Mouse (Mus musculus): Measurements from ENCODE around the gene Exoc6b. TPM values are rescaled to one million over a fixed set of nuclear protein-coding genes. Genes with fewer than 3 reads are reported as not detected.

Gene Exoc6b
- total RNA-seq, 1 experiment, result 19.8 TPM

DNA sequence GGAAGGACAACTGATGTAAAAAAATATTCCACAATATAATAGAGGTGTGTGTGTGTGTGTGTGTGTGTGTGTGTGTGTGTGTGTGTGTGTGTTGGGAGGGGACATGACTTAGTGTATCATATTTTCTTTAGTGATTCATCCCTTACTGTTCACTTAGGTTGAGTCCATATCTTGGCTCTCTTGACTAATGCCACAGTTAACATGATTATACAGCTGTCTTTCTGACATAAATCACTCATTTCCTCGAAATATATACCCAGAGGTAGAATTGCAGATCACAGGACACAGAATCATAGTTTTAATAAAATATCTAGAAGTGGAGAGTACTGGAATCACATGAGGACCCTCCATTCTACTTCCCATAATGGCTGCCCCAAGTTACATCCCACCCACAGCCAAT is 117.7 kb downstream of the Exoc6b start:
- in situ Hi-C loops (cut with MboI; ENCODE audit: low sequenced_read_pairs in 2 of 2, unreplicated experiment in 2 of 2), result no loop called here

GRCm38 (mm10) chr6:84946569-84946968 is 122.7 kb downstream of the Exoc6b start:
- Histone ChIP-seq H3K4me3 (ENCODE audit: insufficient read depth in 1 of 2, low read depth in 1 of 2, low read length in 2 of 2, poor library complexity in 1 of 2, severe bottlenecking in 1 of 2) (no peak overlapping the region), H3K27ac (ENCODE audit: insufficient read depth, low read depth, low read length, poor library complexity, severe bottlenecking) (no peak overlapping the region), H3K4me1 (ENCODE audit: control insufficient read depth in 2 of 2, insufficient read depth in 2 of 2, low read length in 2 of 2, poor library complexity in 1 of 2) (peaks cover 0 to 2% of the 10 kb centered on the region in 2 experiments; a peak in 1 of 4 replicates), H3K36me3 (ENCODE audit: control insufficient read depth, insufficient read depth, low read length, poor library complexity, severe bottlenecking) (no peaks in the 10 kb centered on the region), H3K9me3 (ENCODE audit: control insufficient read depth, insufficient read depth, low read depth, low read length) (no peaks in the 10 kb centered on the region), H3K9ac (ENCODE audit: insufficient read depth, low read depth, low read length, poor library complexity, severe bottlenecking) (no peak overlapping the region)
- TF ChIP-seq ZC3H11A (IDR thresholded peaks at IDR 0.05; ENCODE audit: borderline replicate concordance, low read depth, low read length) (no peak), ZNF384 (IDR thresholded peaks at IDR 0.05; ENCODE audit: low read depth, low read length) (no peak), MAFK (IDR thresholded peaks at IDR 0.05; ENCODE audit: insufficient read depth, low read depth, low read length) (no peak), HCFC1 (IDR thresholded peaks at IDR 0.05; ENCODE audit: borderline replicate concordance, insufficient read depth, low read length) (no peak), CHD2 (IDR thresholded peaks at IDR 0.05; ENCODE audit: low read depth, low read length) (no peak)
- no peak for DNase-seq (ENCODE audit: low read depth, low spot score)
- in situ Hi-C loops (cut with MboI; ENCODE audit: low sequenced_read_pairs in 2 of 2, unreplicated experiment in 2 of 2), result no loop called here

More for the DNA sequence above, 117.7 kb downstream of the Exoc6b start:
- no peaks in the 10 kb centered on the region for H3K9me3 ChIP-seq (ENCODE audit: control insufficient read depth, insufficient read depth, low read depth, low read length)
- H3K4me3 ChIP-seq (ENCODE audit: insufficient read depth in 1 of 2, low read depth in 1 of 2, low read length in 2 of 2, poor library complexity in 1 of 2, severe bottlenecking in 1 of 2), result no peak overlapping the region
- no peaks in the 10 kb centered on the region for H3K36me3 ChIP-seq (ENCODE audit: control insufficient read depth, insufficient read depth, low read length, poor library complexity, severe bottlenecking)
- H3K27ac ChIP-seq (ENCODE audit: insufficient read depth, low read depth, low read length, poor library complexity, severe bottlenecking), result no peak overlapping the region
- no peak for TF ChIP-seq CHD2 (IDR thresholded peaks at IDR 0.05; ENCODE audit: low read depth, low read length)
- no peak for TF ChIP-seq ZC3H11A (IDR thresholded peaks at IDR 0.05; ENCODE audit: borderline replicate concordance, low read depth, low read length)
- no peak for TF ChIP-seq MAFK (IDR thresholded peaks at IDR 0.05; ENCODE audit: insufficient read depth, low read depth, low read length)
- TF ChIP-seq ZNF384 (IDR thresholded peaks at IDR 0.05; ENCODE audit: low read depth, low read length), result no peak
- TF ChIP-seq HCFC1 (IDR thresholded peaks at IDR 0.05; ENCODE audit: borderline replicate concordance, insufficient read depth, low read length), result no peak
- peaks cover 0 to 2% of the 10 kb centered on the region in 2 experiments; a peak in 2 of 4 replicates for H3K4me1 ChIP-seq (ENCODE audit: control insufficient read depth in 2 of 2, insufficient read depth in 2 of 2, low read length in 2 of 2, poor library complexity in 1 of 2)
- no peak overlapping the region for H3K9ac ChIP-seq (ENCODE audit: insufficient read depth, low read depth, low read length, poor library complexity, severe bottlenecking)
- no peak for DNase-seq (ENCODE audit: low read depth, low spot score)

GRCm38 (mm10) chr6:84946106-84946505 is 123.2 kb downstream of the Exoc6b start:
- no peak for TF ChIP-seq HCFC1 (IDR thresholded peaks at IDR 0.05; ENCODE audit: borderline replicate concordance, insufficient read depth, low read length)
- TF ChIP-seq ZC3H11A (IDR thresholded peaks at IDR 0.05; ENCODE audit: borderline replicate concordance, low read depth, low read length), result no peak
- no peak for TF ChIP-seq MAFK (IDR thresholded peaks at IDR 0.05; ENCODE audit: insufficient read depth, low read depth, low read length)
- TF ChIP-seq ZNF384 (IDR thresholded peaks at IDR 0.05; ENCODE audit: low read depth, low read length), result no peak
- TF ChIP-seq CHD2 (IDR thresholded peaks at IDR 0.05; ENCODE audit: low read depth, low read length), result no peak
- H3K36me3 ChIP-seq (ENCODE audit: control insufficient read depth, insufficient read depth, low read length, poor library complexity, severe bottlenecking), result no peaks in the 10 kb centered on the region
- no peak for DNase-seq (ENCODE audit: low read depth, low spot score)
- in situ Hi-C loops (cut with MboI; ENCODE audit: low sequenced_read_pairs in 2 of 2, unreplicated experiment in 2 of 2), result no loop called here
- H3K27ac ChIP-seq (ENCODE audit: insufficient read depth, low read depth, low read length, poor library complexity, severe bottlenecking), result no peak overlapping the region
- peaks cover 0 to 2% of the 10 kb centered on the region in 2 experiments; a peak in 1 of 4 replicates for H3K4me1 ChIP-seq (ENCODE audit: control insufficient read depth in 2 of 2, insufficient read depth in 2 of 2, low read length in 2 of 2, poor library complexity in 1 of 2)
- no peaks in the 10 kb centered on the region for H3K9me3 ChIP-seq (ENCODE audit: control insufficient read depth, insufficient read depth, low read depth, low read length)
- H3K4me3 ChIP-seq (ENCODE audit: insufficient read depth in 1 of 2, low read depth in 1 of 2, low read length in 2 of 2, poor library complexity in 1 of 2, severe bottlenecking in 1 of 2), result no peak overlapping the region
- H3K9ac ChIP-seq (ENCODE audit: insufficient read depth, low read depth, low read length, poor library complexity, severe bottlenecking), result no peak overlapping the region

DNA sequence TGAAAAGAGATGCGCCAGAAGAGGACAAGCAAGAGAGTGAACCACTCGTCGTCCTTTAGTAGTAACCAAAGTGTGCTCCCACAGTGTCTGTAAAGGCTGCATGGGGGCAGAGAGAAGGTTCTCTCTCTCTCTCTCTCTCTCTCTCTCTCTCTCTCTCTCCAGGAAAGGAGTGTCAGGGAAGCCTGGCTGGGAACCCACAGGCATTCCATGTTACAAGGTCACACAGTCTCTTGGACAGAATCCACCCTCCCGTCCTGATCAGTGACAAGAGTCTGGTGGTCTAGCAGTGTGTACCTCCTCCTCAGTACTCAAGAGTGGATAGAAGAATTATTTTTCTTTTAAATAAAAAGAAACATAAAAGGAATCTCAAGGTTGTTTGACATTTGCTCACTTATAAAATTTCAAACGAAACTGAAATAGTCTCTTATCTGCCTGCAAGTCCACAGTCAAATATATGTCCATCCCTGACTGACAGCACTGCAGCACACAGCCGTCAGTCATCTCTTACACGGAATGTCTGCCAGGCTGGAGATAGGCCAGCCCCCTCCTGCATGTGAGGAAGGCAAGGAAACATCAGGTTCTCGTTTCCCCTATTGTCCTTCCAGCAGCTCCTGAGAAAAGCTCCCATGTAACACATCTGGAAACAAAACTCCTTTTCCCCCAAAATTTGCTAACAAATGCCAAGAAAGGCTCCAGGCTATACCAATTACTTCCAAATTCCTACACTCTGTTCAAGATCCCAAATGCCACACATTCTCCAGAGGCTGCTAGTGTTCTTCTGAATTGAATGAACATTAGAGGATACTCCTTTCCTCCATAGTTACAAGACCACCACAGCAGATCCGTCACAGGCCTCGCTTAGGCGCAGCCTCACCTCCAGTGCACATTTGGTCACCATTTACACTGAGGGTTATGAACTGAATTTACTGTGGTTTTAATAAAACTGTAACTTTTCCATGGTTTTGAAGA is 136.1 kb downstream of the Exoc6b start:
- in situ Hi-C loops (cut with MboI; ENCODE audit: low sequenced_read_pairs in 2 of 2, unreplicated experiment in 2 of 2), result no loop called here
- DNase-seq (ENCODE audit: low read depth, low spot score), result no peak

More for the DNA sequence above, 136.1 kb downstream of the Exoc6b start:
- no peak overlapping the region for H3K27ac ChIP-seq (ENCODE audit: insufficient read depth, low read depth, low read length, poor library complexity, severe bottlenecking)
- H3K4me3 ChIP-seq (ENCODE audit: insufficient read depth in 1 of 2, low read depth in 1 of 2, low read length in 2 of 2, poor library complexity in 1 of 2, severe bottlenecking in 1 of 2), result no peak overlapping the region
- no peaks in the 10 kb centered on the region for H3K9me3 ChIP-seq (ENCODE audit: control insufficient read depth, insufficient read depth, low read depth, low read length)
- TF ChIP-seq CHD2 (IDR thresholded peaks at IDR 0.05; ENCODE audit: low read depth, low read length) (no peak), MAFK (IDR thresholded peaks at IDR 0.05; ENCODE audit: insufficient read depth, low read depth, low read length) (no peak), ZC3H11A (IDR thresholded peaks at IDR 0.05; ENCODE audit: borderline replicate concordance, low read depth, low read length) (no peak), ZNF384 (IDR thresholded peaks at IDR 0.05; ENCODE audit: low read depth, low read length) (no peak), HCFC1 (IDR thresholded peaks at IDR 0.05; ENCODE audit: borderline replicate concordance, insufficient read depth, low read length) (no peak)
- no peaks in the 10 kb centered on the region for H3K36me3 ChIP-seq (ENCODE audit: control insufficient read depth, insufficient read depth, low read length, poor library complexity, severe bottlenecking)
- no peak overlapping the region for H3K9ac ChIP-seq (ENCODE audit: insufficient read depth, low read depth, low read length, poor library complexity, severe bottlenecking)
- H3K4me1 ChIP-seq (ENCODE audit: control insufficient read depth in 2 of 2, insufficient read depth in 2 of 2, low read length in 2 of 2, poor library complexity in 1 of 2), result no peaks in the 10 kb centered on the region

Measured in ES-E14 (cell line).